In genomic region chr12:112147365-112147764, GRCm38 (mm10) we compare ENCODE assay signal across 8 mouse cellular contexts. TPM values are rescaled to one million over a fixed set of nuclear protein-coding genes. Genes with fewer than 3 reads are reported as not detected.
DNase-seq lines count a peak whose midpoint lies in the region; ATAC-seq lines count a peak whose summit lies in the region.

No protein-coding gene starts in this region.

- peaks cover 32% of the 10 kb centered on the region for H3K4me1 ChIP-seq in lung, embryonic 16.5 days (replicated peaks; ENCODE audit: control insufficient read depth, insufficient read depth, low read length)
- H3K4me1 ChIP-seq in heart, embryonic 15.5 days (replicated peaks) = peaks cover 52% of the 10 kb centered on the region
- peaks cover 24% of the 10 kb centered on the region for H3K4me1 ChIP-seq in liver, embryonic 11.5 days (replicated peaks; ENCODE audit: control insufficient read depth, insufficient read depth, low read length)
- peaks cover 39% of the 10 kb centered on the region for H3K4me1 ChIP-seq in stomach, embryonic 16.5 days (ENCODE audit: control insufficient read depth, insufficient read depth, low read length)

- no peaks in the 10 kb centered on the region for H3K36me3 ChIP-seq in lung, embryonic 16.5 days (ENCODE audit: control insufficient read depth, insufficient read depth, low read length)
- H3K36me3 ChIP-seq in heart, embryonic 15.5 days = no peaks in the 10 kb centered on the region
- H3K36me3 ChIP-seq in liver, embryonic 11.5 days (ENCODE audit: control insufficient read depth, insufficient read depth, low read length) = no peaks in the 10 kb centered on the region
- H3K36me3 ChIP-seq in stomach, embryonic 16.5 days (ENCODE audit: control insufficient read depth, insufficient read depth, low read length) = no peaks in the 10 kb centered on the region

- H3K9me3 ChIP-seq in lung, embryonic 16.5 days (ENCODE audit: control insufficient read depth, low read length) = no peaks in the 10 kb centered on the region
- no peaks in the 10 kb centered on the region for H3K9me3 ChIP-seq in heart, embryonic 15.5 days (replicated peaks)
- no peaks in the 10 kb centered on the region for H3K9me3 ChIP-seq in liver, embryonic 11.5 days (ENCODE audit: control insufficient read depth, low read length)
- H3K9me3 ChIP-seq in stomach, embryonic 16.5 days (replicated peaks; ENCODE audit: control insufficient read depth, low read length) = no peaks in the 10 kb centered on the region

- intact Hi-C loops in left cerebral cortex, postnatal 36 days (cut with DNase I) = loop anchor here (5.0 kb wide), 1 partner anchor 180 kb away; no protein-coding TSS in a partner anchor

- DNase-seq in lung, postnatal 14 days = no peak
- DNase-seq in liver, embryonic 11.5 days (ENCODE audit: low spot score) = no peak
- no peak for DNase-seq in left cerebral cortex, postnatal 36 days (ENCODE audit: low spot score in 2 of 2)
- no peak for DNase-seq in layer of hippocampus, postnatal 10 days (ENCODE audit: low spot score in 2 of 2)
- no peak for DNase-seq in right cerebral cortex, postnatal 10 days (ENCODE audit: low spot score in 2 of 2)

- H3K4me2 ChIP-seq in lung, embryonic 16.5 days (ENCODE audit: low read depth, low read length) = peak overlapping the region; percentile 88
- H3K4me2 ChIP-seq in heart, embryonic 15.5 days = peak overlapping the region; percentile 92
- H3K4me2 ChIP-seq in liver, embryonic 11.5 days = peak overlapping the region; percentile 67
- H3K4me2 ChIP-seq in stomach, embryonic 16.5 days (ENCODE audit: low read depth, low read length) = peak overlapping the region; percentile 67

- peak overlapping the region; percentile 70; the same call in 1 of the 2 replicates for H3K9ac ChIP-seq in lung, embryonic 16.5 days (ENCODE audit: low read length)
- peak overlapping the region; percentile 58 for H3K9ac ChIP-seq in heart, embryonic 15.5 days
- no peak overlapping the region for H3K9ac ChIP-seq in liver, embryonic 11.5 days (ENCODE audit: low read depth, low read length)
- H3K9ac ChIP-seq in stomach, embryonic 16.5 days (ENCODE audit: low read length) = peak overlapping the region; percentile 61

- H3K27ac ChIP-seq in lung, embryonic 16.5 days (ENCODE audit: low read length) = peak overlapping the region; percentile 71; the same call in 1 of the 2 replicates
- peak overlapping the region; percentile 66 for H3K27ac ChIP-seq in heart, embryonic 15.5 days
- H3K27ac ChIP-seq in liver, embryonic 11.5 days (ENCODE audit: low read depth, low read length) = no peak overlapping the region
- no peak overlapping the region for H3K27ac ChIP-seq in stomach, embryonic 16.5 days (ENCODE audit: low read length)

- peak; percentile 20; the same call in 1 of the 2 replicates for ATAC-seq in lung, embryonic 16.5 days (ENCODE audit: low read depth)
- no peak for ATAC-seq in heart, embryonic 15.5 days (replicated peaks; ENCODE audit: insufficient number of reproducible peaks, insufficient read depth, low FRiP score, low read depth)
- ATAC-seq in liver, embryonic 11.5 days (replicated peaks; ENCODE audit: low FRiP score) = no peak
- ATAC-seq in stomach, embryonic 16.5 days (ENCODE audit: insufficient read depth, low FRiP score) = no peak

- peaks cover 45% of the 10 kb centered on the region for H3K27me3 ChIP-seq in lung, embryonic 16.5 days (ENCODE audit: control insufficient read depth, insufficient read depth, low read depth, low read length)
- peaks cover 65% of the 10 kb centered on the region for H3K27me3 ChIP-seq in heart, embryonic 15.5 days
- H3K27me3 ChIP-seq in liver, embryonic 11.5 days (replicated peaks; ENCODE audit: control insufficient read depth, insufficient read depth, low read length) = peaks cover 60% of the 10 kb centered on the region
- H3K27me3 ChIP-seq in stomach, embryonic 16.5 days (ENCODE audit: control insufficient read depth, insufficient read depth, low read length) = peaks cover 32% of the 10 kb centered on the region

- WGBS in lung, embryonic 16.5 days = 48% methylated on average over 5 of the region's 5 CpGs
- WGBS in heart, embryonic 15.5 days = 47% methylated on average over 5 of the region's 5 CpGs
- 53% methylated on average over 5 of the region's 5 CpGs for WGBS in liver, embryonic 11.5 days
- WGBS in stomach, embryonic 16.5 days = 42% methylated on average over 5 of the region's 5 CpGs

- peak overlapping the region; percentile 60 for H3K4me3 ChIP-seq in lung, embryonic 16.5 days (ENCODE audit: low read length)
- H3K4me3 ChIP-seq in heart, embryonic 15.5 days = peak overlapping the region; percentile 60
- peak overlapping the region; percentile 41; the same call in 1 of the 2 replicates for H3K4me3 ChIP-seq in liver, embryonic 11.5 days (ENCODE audit: low read depth, low read length)
- peak overlapping the region; percentile 47 for H3K4me3 ChIP-seq in stomach, embryonic 16.5 days (replicated peaks; ENCODE audit: low read length)

RNA-seq across cellular contexts. Expression of gene Kif26a, which starts 1.4 kb away (rescaled TPM):
- 3.0 and 3.1 TPM in 2 replicates for polyA plus RNA-seq in lung, embryonic 16.5 days (2015; fragmentation: Nextera tagmentation; extraction: Ambion mirVana)
- 2.4 and 3.1 TPM in 2 replicates for polyA plus RNA-seq in heart, embryonic 15.5 days (2015; fragmentation: Nextera tagmentation; extraction: Ambion mirVana)
- polyA plus RNA-seq in liver, embryonic 11.5 days (2014; fragmentation: Nextera tagmentation; extraction: Ambion mirVana) = 0.52 and 0.59 TPM in 2 replicates
- 2.6 and 3.5 TPM in 2 replicates for polyA plus RNA-seq in stomach, embryonic 16.5 days (2015; fragmentation: Nextera tagmentation; extraction: Ambion mirVana)
- 1 to 10 TPM; 5.1 to 5.3 TPM for total RNA-seq in left cerebral cortex, postnatal 36 days (2021)
- 10 to 100 TPM in 1 of 2 experiments, 1 to 10 TPM in 1; 7.6 to 10.0 TPM for total RNA-seq in layer of hippocampus, postnatal 10 days (2021)

RNA-seq across cellular contexts. Expression of gene Aspg, which starts 40.9 kb away (rescaled TPM):
- 2.5 and 3.2 TPM in 2 replicates for polyA plus RNA-seq in lung, embryonic 16.5 days (2015; fragmentation: Nextera tagmentation; extraction: Ambion mirVana)
- 0.34 and 0.45 TPM in 2 replicates for polyA plus RNA-seq in heart, embryonic 15.5 days (2015; fragmentation: Nextera tagmentation; extraction: Ambion mirVana)
- 0.38 and 0.73 TPM in 2 replicates for polyA plus RNA-seq in liver, embryonic 11.5 days (2014; fragmentation: Nextera tagmentation; extraction: Ambion mirVana)
- 3.8 and 5.2 TPM in 2 replicates for polyA plus RNA-seq in stomach, embryonic 16.5 days (2015; fragmentation: Nextera tagmentation; extraction: Ambion mirVana)
- total RNA-seq in left cerebral cortex, postnatal 36 days (2021) = 1 to 10 TPM; 2.4 to 4.5 TPM
- 1 to 10 TPM; 1.5 to 2.7 TPM for total RNA-seq in layer of hippocampus, postnatal 10 days (2021)

Comparison
In these comparisons a context has a peak if more than half of its experiments do, and no peak if none do; other contexts are left out.
1. H3K27ac ChIP-seq: peak in lung, embryonic 16.5 days (single experiment) and heart, embryonic 15.5 days (single experiment); none in liver, embryonic 11.5 days (single experiment) and stomach, embryonic 16.5 days (single experiment).
2. Peak in every context shown above with its lines, with median percentiles within 50 percentile points of each other: H3K4me2 ChIP-seq and H3K4me3 ChIP-seq.